Mouse (Mus musculus) leukemia stem cell, adult 10-12 weeks (primary cell): ENCODE results near the gene Irf5. TPM values are rescaled to one million over a fixed set of nuclear protein-coding genes. Genes with fewer than 3 reads are reported as not detected.

Source experiments
- polyA plus RNA-seq: library from polyadenylated mRNA; stranded (reverse); fragments of >175 nt; gene quantifications from 2 replicates; pipeline ENCODE4 v1.2.3, GENCODE M21; 2012; ENCODE audit warnings: low replicate concordance

Irf5 gene
- 30.4 and 53.8 TPM in 2 replicates for polyA plus RNA-seq

GRCm38 (mm10) chr6:29526281-29527251, at the start of gene Irf5:
TSS of gene Irf5 (plus strand) at chr6:29526625.

GRCm38 (mm10) chr6:29507447-29508309, 18.7 kb upstream of the Irf5 start, which contains the start of gene Kcp:
TSS of gene Kcp (minus strand) at chr6:29507952.

Other genes starting within 250 kb of the Irf5 start
- gene Fam71f2, start 247.0 kb upstream of the Irf5 start, polyA plus RNA-seq, result 0.30 TPM in 1 of 2 replicates, not detected in the other
- not detected in 2 replicates for gene Fam71f1, start 207.5 kb upstream of the Irf5 start, polyA plus RNA-seq
- 1.6 and 8.3 TPM in 2 replicates for gene Calu, start 178.6 kb upstream of the Irf5 start, polyA plus RNA-seq
- not detected in 2 replicates for gene Opn1sw, start 138.2 kb upstream of the Irf5 start, polyA plus RNA-seq
- not detected in 2 replicates for gene Ccdc136, start 130.3 kb upstream of the Irf5 start, polyA plus RNA-seq
- not detected in 2 replicates for gene Flnc, start 93.4 kb upstream of the Irf5 start, polyA plus RNA-seq
- 40.7 and 175 TPM in 2 replicates for gene Atp6v1f, start 58.9 kb upstream of the Irf5 start, polyA plus RNA-seq
- not detected in 2 replicates for gene Atp6v1fnb, start 55.2 kb upstream of the Irf5 start, polyA plus RNA-seq
- gene Kcp, start 18.7 kb upstream of the Irf5 start, polyA plus RNA-seq, result 0.56 and 1.5 TPM in 2 replicates
- gene Tnpo3, start 83.3 kb downstream of the Irf5 start, polyA plus RNA-seq, result 21.6 and 24.5 TPM in 2 replicates
- 133 and 205 TPM in 2 replicates for gene Tspan33, start 167.6 kb downstream of the Irf5 start, polyA plus RNA-seq
- 30.0 and 30.6 TPM in 2 replicates for gene Smo, start 208.9 kb downstream of the Irf5 start, polyA plus RNA-seq
- 47.0 and 85.5 TPM in 2 replicates for gene Ahcyl2, start 241.4 kb downstream of the Irf5 start, polyA plus RNA-seq